Mouse (Mus musculus) layer of hippocampus, adult 8-10 months (tissue): ENCODE results near the gene Pde7b. TPM values are rescaled to one million over a fixed set of nuclear protein-coding genes. Genes with fewer than 3 reads are reported as not detected.
"Not testable (repeated sequence)": the region's sequence is repeated elsewhere in the genome, so short reads cannot be mapped to it uniquely, and the experiment has no call there.

Source experiments
- DNase-seq, 2 experiments: peaks; one replicate each; pipeline ENCODE4 v3.0.0; 2022; ENCODE audit warnings: low spot score in 2 of 2
- total RNA-seq, 4 experiments: library from RNA; stranded (reverse); gene quantifications; 2 replicates each; pipeline ENCODE4 v1.2.4; 2022

The Pde7b gene
- total RNA-seq, 4 experiments from 2014 or later = 17.9 to 26.5 (median 22.1) TPM

GRCm38 (mm10) chr10:20550161-20550560, 174.7 kb downstream of the Pde7b start:
- DNase-seq = no peak

GRCm38 (mm10) chr10:20548833-20549710, 175.8 kb downstream of the Pde7b start:
- no peak for DNase-seq

- peak; percentile 14 to 26 for DNase-seq
Measured at GRCm38 (mm10) chr10:20547951-20548551, 176.8 kb downstream of the Pde7b start.

GRCm38 (mm10) chr10:20543121-20543520, 181.8 kb downstream of the Pde7b start:
- no peak for DNase-seq

GRCm38 (mm10) chr10:20533811-20534210, 191.1 kb downstream of the Pde7b start:
- DNase-seq = no peak

GRCm38 (mm10) chr10:20531921-20532320, 193.0 kb downstream of the Pde7b start:
- no peak for DNase-seq

GRCm38 (mm10) chr10:20528544-20529411, 196.1 kb downstream of the Pde7b start:
- DNase-seq = no peak

GRCm38 (mm10) chr10:20527737-20528136, 197.1 kb downstream of the Pde7b start:
- DNase-seq = no peak

- no peak for DNase-seq
Measured at GRCm38 (mm10) chr10:20518529-20518889, 206.4 kb downstream of the Pde7b start.

GRCm38 (mm10) chr10:20517756-20518528, 206.9 kb downstream of the Pde7b start:
- not testable (repeated sequence) for DNase-seq

- DNase-seq = no peak
Measured at GRCm38 (mm10) chr10:20513891-20514290, 211.0 kb downstream of the Pde7b start.

- DNase-seq = no peak
Measured at GRCm38 (mm10) chr10:20513461-20513860, 211.4 kb downstream of the Pde7b start.

- DNase-seq = no peak
Measured at GRCm38 (mm10) chr10:20509819-20510218, 215.1 kb downstream of the Pde7b start.

- DNase-seq = no peak
Measured at GRCm38 (mm10) chr10:20508497-20508896, 216.4 kb downstream of the Pde7b start.

GRCm38 (mm10) chr10:20507732-20508412, 217.0 kb downstream of the Pde7b start:
- DNase-seq = no peak

- DNase-seq = no peak
Measured at GRCm38 (mm10) chr10:20507069-20507468, 217.8 kb downstream of the Pde7b start.

- DNase-seq = no peak
Measured at GRCm38 (mm10) chr10:20505454-20505853, 219.4 kb downstream of the Pde7b start.

- no peak for DNase-seq
Measured at GRCm38 (mm10) chr10:20504800-20505199, 220.1 kb downstream of the Pde7b start.

- no peak for DNase-seq
Measured at GRCm38 (mm10) chr10:20503265-20504025, 221.4 kb downstream of the Pde7b start.

GRCm38 (mm10) chr10:20501221-20501620, 223.7 kb downstream of the Pde7b start:
- DNase-seq = no peak
